Mouse (Mus musculus): ENCODE results near the gene Armh4. TPM values are rescaled to one million over a fixed set of nuclear protein-coding genes. Genes with fewer than 3 reads are reported as not detected.

Gene Armh4
- 0.20 and 1.1 TPM in 2 replicates for polyA plus RNA-seq (2012; rRNA removed; ENCODE audit: low replicate concordance)

DNA sequence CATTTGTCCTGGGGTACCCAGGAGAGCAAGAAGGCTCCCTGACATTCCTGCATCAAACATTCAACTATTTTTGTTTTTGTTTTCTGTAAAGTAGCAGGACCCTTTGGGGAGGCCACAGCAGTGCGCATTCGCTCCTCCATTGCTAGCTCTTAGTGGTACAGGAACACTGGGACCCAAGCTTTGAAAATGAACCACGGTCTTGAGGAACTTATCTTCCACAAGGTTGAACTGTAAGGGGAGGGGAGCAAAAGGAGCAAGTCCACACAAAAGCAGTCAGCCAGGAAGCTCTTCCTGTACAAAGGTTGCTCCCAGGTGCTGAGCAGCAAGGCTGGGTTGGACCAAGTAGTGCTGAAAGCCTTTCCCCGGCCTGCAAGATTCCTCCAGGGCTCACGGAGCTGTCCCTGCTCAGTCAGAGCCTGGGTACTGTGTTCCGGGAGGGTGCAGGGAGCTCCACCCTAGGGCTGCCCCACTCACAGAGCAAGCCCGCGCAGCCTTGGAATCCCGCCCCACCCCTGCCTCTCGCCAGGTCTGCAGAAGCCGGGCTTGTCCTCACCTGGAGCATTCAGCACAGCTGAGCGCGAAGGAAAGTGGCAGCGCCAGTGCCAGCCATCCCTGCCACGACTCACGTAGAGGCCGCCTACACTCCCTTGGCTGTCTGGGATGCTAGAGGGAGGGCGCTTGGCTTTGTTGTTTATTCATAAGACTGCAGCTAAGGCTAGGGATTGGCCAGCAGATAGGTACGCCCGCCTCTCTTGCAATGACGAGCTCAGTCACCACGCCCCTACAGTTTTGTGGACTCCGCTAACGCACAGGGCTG, at the start of gene Armh4:
Gene Armh4 (minus strand): TSS at position 669 of the 817 bp plus-strand sequence.

Other genes with a start within 250 kb of the Armh4 start
- gene Olfr722, start 118.6 kb upstream of the Armh4 start, polyA plus RNA-seq (2012; rRNA removed; ENCODE audit: low replicate concordance), result not detected in 2 replicates
- not detected in 2 replicates for gene Olfr723, start 148.4 kb upstream of the Armh4 start, polyA plus RNA-seq (2012; rRNA removed; ENCODE audit: low replicate concordance)
- not detected in 2 replicates for gene Olfr724, start 179.9 kb upstream of the Armh4 start, polyA plus RNA-seq (2012; rRNA removed; ENCODE audit: low replicate concordance)